Mouse (Mus musculus) T-helper 1 cell (primary cell): ENCODE results near the gene Trim23.
"Not testable (repeated sequence)": the region's sequence is repeated elsewhere in the genome, so short reads cannot be mapped to it uniquely, and the experiment has no call there.

Source experiments
- in situ Hi-C: fragments of 300-600 bp; cut with MboI, MseI; formaldehyde crosslinking; loops from one replicate; pipeline ENCODE4 v1.15.1; 2025; ENCODE audit warnings: high pct_unique_total_duplicates

The Trim23 gene

GRCm38 (mm10) chr13:104178650-104179121 is at the start of gene Trim23:
Gene Trim23 (plus strand): TSS chr13:104178797.
- in situ Hi-C loops, result no loop called here

DNA sequence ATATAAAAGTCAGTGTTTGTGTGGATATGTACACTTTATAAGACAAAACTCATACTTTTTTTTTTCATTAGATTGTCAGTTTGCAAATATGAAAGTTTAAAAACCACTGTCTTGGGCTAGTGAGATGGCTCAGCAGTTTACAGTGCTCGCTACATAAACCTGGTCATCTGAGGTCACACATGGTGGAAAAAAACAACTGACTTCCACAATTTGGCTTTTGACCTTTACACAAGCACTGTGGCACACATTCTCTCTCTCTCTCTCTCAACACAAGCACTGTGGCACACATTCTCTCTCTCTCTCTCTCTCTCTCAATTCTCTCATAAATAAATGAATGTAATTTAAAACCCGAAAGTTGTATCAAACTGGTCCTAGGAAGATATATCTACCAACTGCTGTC is 46.0 kb upstream of the Trim23 start:
- in situ Hi-C loops, result no loop called here

DNA sequence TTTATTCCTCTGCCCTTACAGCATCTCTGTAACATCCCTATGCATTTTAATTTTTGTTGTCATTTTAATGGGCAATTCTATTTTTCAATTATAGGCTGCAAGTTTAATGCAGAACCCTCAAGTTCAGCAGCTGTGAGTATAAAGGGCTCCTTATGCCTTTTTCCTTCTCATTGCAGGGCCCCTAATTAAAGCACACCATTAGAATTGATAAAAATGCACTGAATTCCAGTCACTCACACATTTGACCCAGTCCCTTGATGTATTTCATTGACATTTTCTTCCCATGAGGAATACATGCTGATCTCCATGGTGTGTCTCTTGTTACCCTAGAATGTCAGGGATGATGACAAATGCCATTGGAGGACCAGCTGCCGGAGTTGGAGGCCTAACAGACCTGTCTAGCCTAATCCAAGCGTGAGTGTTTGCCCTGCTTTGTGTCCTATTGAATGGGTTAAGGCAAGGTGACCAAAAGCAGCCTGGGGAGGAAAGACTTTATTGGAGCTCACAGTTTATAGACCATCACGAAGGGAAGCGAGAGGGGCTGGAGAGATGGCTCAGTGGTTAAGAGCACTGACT is 44.0 kb upstream of the Trim23 start:
- in situ Hi-C loops, result no loop called here

DNA sequence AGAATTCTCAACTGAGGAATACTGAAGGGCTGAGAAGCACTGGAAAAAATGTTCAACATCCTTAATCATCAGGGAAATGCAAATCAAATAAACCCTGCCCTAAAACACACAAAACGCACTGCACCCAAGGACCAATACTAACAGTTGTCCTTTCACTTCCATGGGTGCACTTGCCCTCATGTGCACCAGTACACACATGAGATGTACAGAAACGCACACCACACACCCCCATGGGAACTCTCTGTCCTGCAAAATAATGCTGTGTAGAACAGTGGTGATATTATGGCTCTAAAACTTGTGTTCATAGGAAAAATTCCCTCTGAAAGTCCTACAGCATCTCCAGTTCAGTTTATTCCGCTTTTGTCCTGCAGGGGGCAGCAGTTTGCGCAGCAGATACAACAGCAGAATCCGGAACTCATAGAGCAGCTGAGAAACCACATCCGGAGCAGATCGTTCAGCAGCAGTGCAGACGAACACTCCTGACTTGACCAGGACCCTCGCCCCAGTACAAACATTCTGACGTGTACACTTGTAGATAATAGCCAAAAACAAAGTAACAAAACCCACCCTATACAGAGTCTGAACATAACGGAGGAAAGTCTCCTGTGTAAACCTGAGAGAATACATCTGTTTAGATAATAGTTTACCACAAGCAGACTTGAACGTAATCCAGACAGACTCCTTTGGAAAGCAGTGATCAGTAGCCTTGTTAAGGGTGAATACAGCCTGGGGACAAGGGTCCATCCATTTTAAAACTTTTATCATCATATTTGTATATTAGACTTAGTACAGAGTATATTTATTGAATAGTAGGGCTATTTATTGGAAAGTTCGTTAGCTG is 39.0 kb upstream of the Trim23 start:
- in situ Hi-C loops, result no loop called here

DNA sequence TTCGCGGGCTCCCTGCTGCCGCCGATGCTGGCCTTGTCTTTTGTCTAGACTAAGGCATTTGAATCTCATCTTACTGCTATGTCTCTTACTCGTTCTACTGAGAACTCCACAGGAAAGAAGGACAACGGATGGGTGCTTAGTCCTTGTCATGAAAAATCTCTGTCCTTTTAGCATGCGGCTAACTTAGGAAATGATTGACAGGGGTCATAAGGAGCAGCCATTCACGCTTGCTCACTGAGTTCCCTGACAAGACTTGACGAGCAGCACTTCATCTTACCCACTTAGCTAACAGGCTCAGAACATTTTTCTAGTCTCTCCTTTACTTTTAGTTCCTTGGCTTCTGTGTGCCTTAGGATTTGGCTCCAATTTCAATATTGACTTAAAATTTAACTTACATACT is 33.7 kb upstream of the Trim23 start:
- in situ Hi-C loops, result no loop called here

- in situ Hi-C loops, result no loop called here
Measured at GRCm38 (mm10) chr13:104145646-104146045, 33.0 kb upstream of the Trim23 start.

- in situ Hi-C loops, result no loop called here
Measured at GRCm38 (mm10) chr13:104154180-104154579, 24.4 kb upstream of the Trim23 start.

GRCm38 (mm10) chr13:104155106-104155505 is 23.5 kb upstream of the Trim23 start:
- in situ Hi-C loops, result no loop called here

GRCm38 (mm10) chr13:104155686-104156085 is 22.9 kb upstream of the Trim23 start:
- in situ Hi-C loops, result no loop called here

- in situ Hi-C loops, result no loop called here
Measured at GRCm38 (mm10) chr13:104171711-104172110, 6.9 kb upstream of the Trim23 start.

GRCm38 (mm10) chr13:104172498-104172897 is 6.1 kb upstream of the Trim23 start:
- in situ Hi-C loops, result no loop called here

GRCm38 (mm10) chr13:104176874-104177273 is 1.7 kb upstream of the Trim23 start:
- in situ Hi-C loops, result no loop called here

DNA sequence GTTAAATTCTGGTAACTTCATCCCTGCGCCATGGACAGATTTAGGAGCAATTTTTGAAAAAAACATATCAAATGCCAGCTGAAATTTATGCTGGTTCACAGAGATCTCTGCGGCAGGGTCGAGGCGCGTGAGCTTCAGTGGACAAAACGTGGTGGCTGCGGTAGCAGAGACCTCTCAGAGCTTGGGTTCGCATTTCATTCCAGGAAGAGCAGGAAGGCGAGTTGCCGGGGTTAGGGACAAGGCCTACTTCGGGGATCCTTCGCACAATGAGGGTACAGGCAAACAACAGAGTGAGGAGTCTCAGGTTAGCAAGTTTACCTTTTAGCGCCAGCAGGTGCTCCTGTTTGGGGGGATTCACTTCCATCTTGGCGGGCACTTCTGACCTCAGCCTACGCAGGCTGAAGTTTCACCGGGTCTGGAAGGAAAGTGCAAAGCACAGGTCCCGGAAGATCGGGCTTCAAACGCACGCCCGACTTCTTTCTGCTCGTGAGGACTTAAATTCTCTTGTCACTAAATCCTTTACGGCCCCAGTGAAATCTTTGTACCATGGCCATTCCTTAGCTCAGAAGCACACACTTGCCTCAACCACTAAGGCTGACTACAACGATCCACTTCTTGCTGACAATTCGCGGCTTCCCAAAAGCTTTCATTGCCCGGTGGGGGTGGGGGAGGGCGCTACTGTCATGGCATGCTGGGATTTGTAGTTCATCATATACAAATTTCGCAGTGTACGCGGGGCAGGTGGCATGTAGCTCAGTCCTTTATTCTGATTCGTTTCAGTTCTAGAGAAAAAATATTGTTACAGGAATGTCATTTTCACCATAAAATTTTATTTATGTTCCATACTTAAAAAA is 574 bp upstream of the Trim23 start, which contains the start of gene Trappc13:
Gene Trappc13 (minus strand): TSS at position 674 of the 854 bp plus-strand sequence.
- in situ Hi-C loops, result no loop called here

GRCm38 (mm10) chr13:104179176-104179888 is 735 bp downstream of the Trim23 start:
- in situ Hi-C loops, result no loop called here

DNA sequence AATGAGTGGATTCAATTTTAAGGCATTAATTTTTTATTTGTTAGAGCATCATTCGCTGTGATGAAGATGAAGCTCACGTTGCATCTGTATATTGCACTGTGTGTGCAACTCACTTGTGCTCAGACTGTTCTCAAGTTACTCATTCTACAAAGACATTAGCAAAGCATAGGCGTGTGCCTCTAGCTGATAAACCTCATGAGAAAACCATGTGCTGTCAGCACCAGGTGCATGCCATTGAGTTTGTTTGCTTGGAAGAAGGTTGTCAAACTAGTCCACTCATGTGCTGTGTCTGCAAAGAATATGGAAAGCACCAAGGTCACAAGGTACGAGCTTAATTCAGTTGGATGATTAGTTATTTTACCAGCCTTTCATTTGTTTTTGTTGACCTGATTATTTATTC is 8.8 kb downstream of the Trim23 start:
- in situ Hi-C loops, result no loop called here

DNA sequence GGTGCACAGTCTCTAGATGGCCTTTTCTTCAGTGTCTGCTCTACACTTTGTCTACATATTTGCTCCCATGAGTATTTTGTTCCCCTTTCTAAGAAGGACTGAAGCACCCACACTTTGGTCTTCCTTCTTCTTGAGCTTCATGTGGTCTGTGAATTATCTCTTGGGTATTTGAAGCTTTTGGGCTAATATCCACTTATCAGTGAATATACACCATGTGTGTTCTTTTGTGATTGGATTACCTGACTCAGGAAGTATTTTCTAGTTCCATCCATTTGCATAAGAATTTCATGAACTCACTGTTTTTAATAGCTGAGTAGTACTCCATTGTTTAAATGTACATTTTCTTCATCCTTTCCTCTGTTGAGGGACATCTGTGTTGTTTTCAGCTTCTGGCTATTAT is 17.3 kb downstream of the Trim23 start:
- in situ Hi-C loops, result not testable (repeated sequence)

DNA sequence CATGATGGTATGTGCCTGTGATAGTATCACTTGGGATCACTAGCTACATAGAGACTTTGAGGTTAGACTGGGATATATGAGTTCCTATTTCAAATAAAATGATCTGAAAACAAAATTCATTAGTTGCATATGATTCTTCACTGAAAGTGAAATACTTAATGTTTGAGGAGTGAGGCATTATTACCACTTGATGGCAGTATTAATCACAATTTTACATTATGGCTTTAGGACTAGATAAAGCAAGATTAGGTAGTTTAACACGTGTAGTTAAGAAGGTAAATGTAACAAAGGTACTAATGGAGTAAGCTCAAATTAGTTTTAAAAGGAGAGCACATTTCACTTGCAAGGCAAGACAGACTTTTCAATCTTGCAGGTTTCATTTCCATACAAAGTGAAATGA is 25.7 kb downstream of the Trim23 start:
- in situ Hi-C loops, result no loop called here

- in situ Hi-C loops, result no loop called here
Measured at GRCm38 (mm10) chr13:104227478-104227877, 48.9 kb downstream of the Trim23 start.

DNA sequence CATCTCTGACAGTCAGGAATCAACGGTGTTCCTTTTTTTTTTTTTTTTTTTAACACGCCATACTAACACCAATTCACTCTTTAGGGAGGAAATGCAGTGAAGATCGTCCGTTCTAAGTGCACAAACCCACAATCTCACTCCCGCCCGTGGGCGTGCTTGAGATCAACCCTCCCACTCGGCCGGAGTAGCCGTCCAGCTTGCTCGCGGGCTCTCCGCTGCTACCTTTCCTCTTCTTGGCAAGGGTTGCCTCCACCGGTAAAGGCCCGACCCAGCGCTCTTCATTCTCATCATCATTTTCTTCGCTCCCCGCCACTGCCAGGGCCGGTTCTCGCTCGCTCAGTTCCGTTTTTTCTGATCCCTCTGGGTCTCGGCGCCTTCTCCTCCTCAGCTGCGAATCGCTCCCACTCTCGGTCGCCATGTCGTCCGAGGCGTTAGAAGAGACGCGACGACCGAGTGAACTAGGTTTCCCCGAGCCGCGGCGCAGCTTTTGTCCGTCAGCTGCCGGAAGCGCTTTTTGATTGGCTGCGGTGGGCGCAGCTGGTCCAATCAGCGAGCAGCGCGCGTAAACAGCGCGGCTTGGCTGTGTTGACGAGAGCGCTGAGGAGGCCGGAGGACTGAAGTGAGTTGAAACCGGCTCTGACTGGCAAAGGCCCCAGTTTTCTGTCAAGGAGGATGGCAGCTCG is 49.9 kb downstream of the Trim23 start, which contains the start of the genes Cenpk and Ppwd1:
Gene Cenpk (plus strand): TSS at position 228 of the 683 bp plus-strand sequence.
Gene Ppwd1 (minus strand): TSS at position 460 of the 683 bp plus-strand sequence.
- in situ Hi-C loops, result no loop called here

DNA sequence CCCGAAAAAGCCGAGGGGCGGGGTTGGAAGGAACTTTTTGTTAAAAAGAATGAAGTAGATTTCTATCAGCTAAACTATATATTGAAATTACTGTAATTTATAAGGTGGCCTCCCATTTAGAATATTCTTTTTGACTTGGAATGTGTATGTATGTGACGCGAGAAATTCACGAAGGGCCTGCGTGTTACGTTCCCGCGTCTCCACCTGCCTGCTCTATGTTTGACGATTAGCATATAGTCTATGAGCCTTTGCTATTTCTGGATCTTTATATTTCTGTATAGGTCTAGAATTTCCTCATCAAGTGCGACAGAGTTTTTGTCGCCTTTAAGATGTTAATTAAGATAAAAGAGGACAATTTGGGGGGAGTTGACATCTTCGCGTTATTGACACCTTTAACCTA is 50.6 kb downstream of the Trim23 start:
- in situ Hi-C loops, result no loop called here
